Mouse (Mus musculus) cerebellum, adult 2 months (tissue): ENCODE measurements around the gene Kat2b.

Experiments used
- CTCF ChIP-seq: fragments of 200-500 bp; IDR thresholded peaks from 2 replicates; pipeline ENCODE4 v1.5.1; 2011; ENCODE audit warnings: low read depth, mild to moderate bottlenecking, control low read depth, low read length, moderate library complexity, borderline replicate concordance; ENCODE audit not compliant: insufficient read depth
- POLR2A ChIP-seq: fragments of 200-500 bp; IDR thresholded peaks from 2 replicates; pipeline ENCODE4 v1.6.1; 2011; ENCODE audit warnings: low read length, control low read depth, borderline replicate concordance; ENCODE audit not compliant: insufficient read depth

DNA sequence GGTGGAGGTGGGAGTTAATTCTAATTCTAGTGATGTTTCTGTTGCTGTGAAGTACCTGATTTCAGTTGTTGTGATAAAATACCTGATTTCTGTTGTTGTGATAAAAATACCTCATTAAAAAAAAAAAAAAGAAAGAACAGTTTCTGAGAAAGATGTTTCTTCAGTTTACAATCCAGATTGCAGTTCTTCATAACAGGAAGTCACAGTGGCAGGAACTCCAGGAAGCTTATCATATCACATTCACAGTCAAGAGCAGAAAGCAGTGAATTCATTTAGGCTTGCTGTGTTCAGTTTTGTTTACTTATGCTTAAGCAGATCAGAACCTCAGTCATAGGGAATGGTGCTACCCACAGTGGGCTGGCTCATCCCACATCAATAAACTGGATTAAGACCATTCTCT, 64.7 kb downstream of the Kat2b start:
- TF ChIP-seq POLR2A: no peak
- no peak for TF ChIP-seq CTCF
